Mouse (Mus musculus) gastrocnemius, postnatal 10 days (tissue): ENCODE data around the gene Frmd4a. TPM values are rescaled to one million over a fixed set of nuclear protein-coding genes. Genes with fewer than 3 reads are reported as not detected.
A peak's percentile ranks its signal among the peaks of the same experiment; 100 is the strongest.

Experiments used
- DNase-seq: peaks from one replicate; pipeline ENCODE4 v3.0.0; 2021; ENCODE audit warnings: mixed read lengths
- total RNA-seq, 2 experiments: library from RNA; stranded (reverse); gene quantifications; 2 replicates each; pipeline ENCODE4 v1.2.3; 2021

The Frmd4a gene
- total RNA-seq, 2 experiments from 2014 or later = 22.1 to 28.3 TPM

DNA sequence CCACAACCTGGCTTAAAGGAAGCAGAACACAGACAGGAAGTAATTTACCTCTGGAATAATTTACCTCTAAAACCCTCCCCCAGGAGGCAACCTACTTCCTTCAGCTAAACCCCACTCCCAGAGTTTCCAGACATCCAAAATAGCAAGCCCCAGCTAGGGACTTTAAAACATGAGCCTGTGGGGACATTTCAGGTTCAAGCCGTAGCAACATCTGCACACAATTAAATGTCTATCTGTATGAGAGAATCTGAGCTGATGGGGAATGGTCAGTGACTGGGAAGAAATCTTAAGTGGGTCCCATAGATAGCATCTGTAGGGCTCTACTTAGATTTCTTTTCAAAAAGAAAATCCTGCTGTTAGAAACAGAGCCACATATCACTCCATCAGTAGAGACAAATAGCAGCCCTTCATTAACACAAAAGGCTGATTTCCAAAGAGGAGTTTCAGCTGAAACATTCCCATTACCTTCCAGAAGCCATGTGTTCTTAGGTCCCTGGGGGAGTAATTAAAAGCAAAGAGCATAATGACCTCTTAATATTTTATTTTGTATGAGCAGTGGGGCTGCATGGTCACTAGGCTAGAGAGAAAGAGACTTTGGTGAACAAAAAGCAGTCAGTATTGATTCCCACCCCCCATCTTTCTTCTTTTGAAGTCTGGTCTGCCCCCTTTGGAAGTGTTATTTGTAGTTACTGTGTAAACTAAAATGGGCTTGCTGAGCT is 505.4 kb downstream of the Frmd4a start:
- no peak for DNase-seq

DNA sequence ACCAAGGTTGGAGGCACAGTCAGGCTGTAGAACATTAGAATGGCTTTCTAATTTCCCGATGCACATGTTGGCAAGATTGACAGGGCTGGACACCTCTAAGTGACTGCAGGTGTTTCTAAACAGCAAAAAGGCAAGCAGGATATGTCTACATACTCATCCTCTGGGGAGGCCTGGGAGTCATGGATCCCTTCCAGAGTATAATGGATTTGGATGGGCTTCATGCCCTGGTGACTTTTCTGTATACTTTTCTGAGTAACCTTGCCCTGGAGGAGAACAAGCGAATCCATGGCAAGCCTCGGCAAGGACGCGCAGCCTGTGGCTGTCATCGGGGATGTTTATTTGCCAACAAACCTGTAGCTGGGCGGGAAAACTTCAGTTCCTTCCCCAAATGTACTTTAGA is 509.6 kb downstream of the Frmd4a start:
- no peak for DNase-seq

DNA sequence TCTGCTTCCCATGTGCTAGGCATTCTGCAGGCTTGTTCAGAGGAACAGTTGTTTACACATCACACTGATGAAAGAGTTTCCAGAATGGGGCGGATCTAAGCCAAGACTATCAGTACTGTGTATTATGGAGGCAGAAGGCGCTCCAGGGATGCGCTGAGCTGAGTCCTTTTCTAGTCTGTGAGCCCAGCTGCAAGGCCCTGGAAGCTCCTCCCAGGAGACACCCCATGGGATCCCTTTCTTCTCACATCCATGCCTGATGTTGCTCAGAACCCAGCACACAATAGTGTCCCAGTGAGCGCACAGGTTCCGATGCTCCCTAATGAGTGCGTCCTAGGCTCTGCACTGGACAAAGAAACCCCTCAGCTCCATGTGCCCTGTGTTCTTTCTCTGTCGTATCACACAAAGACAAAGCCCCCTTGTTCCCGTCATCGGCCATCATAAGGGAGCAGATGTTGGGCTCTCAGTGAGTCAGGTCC is 511.8 kb downstream of the Frmd4a start:
- no peak for DNase-seq

DNA sequence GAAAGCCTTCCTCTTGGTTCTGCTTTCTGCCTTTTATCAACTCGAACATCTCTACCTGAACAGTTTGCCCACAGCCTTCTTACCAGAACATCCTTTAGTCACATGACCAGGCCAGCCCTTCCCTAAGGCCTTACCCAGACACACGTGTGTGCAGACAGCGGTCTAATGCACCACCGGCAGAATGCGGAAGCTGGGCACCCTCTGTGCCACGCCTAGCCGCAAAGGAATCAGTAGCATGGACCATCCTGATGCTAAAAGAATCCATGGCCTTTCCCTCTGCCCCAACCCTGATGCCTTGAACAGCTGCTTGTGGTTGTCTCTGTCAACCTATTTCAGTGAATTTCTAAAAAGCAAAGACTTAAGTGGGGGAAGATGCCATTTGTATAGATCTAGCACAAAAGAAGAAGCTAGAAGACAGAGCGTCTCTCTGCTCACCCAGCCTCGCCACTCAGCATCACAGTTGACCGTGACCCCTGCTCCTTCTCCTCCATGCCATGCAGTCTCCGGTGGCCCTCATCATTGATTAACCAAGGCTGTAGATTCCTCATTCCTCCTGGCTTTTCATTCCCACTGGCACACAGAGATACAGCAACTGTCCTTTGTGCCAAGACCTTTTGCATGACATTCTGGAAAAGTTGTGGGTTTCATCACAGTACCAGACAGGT is 514.1 kb downstream of the Frmd4a start:
- no peak for DNase-seq

DNA sequence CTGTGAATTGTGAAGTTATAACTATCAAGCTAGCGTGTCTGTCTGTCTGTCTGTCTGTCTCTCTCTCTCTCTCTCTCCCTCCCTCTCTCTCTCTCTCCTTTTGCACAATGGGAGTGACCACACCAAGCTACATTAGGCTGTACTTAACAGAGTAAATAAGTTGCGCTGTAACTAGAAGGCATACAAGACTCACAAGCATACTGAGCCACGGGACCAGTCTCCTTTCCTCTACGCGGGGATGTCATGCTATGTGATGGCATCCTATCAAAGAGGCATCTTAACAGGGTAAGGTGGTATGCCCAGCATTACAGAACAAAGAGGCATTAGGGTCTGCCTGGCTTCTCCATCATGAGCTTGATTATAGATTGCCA is 514.7 kb downstream of the Frmd4a start:
- DNase-seq = no peak

DNA sequence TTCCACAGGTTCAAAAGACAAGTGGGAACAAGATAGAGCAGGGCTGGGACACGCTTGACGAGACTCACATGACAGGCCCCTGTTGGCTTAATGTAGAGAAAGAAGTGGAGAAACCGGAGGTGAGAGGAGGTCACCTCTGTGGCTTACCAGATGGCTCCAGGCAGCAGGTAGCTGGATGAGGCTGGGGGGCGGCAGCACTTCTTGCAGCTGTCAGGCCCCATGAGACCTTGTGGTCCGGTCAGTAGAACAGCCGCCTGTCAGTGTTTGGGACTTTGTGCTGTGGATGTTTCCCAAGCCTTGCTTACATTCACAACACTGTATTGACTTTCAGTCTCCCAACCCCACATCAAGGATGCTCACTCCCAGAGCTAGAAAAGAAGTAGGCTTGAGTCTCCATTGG is 515.4 kb downstream of the Frmd4a start:
- DNase-seq = no peak

DNA sequence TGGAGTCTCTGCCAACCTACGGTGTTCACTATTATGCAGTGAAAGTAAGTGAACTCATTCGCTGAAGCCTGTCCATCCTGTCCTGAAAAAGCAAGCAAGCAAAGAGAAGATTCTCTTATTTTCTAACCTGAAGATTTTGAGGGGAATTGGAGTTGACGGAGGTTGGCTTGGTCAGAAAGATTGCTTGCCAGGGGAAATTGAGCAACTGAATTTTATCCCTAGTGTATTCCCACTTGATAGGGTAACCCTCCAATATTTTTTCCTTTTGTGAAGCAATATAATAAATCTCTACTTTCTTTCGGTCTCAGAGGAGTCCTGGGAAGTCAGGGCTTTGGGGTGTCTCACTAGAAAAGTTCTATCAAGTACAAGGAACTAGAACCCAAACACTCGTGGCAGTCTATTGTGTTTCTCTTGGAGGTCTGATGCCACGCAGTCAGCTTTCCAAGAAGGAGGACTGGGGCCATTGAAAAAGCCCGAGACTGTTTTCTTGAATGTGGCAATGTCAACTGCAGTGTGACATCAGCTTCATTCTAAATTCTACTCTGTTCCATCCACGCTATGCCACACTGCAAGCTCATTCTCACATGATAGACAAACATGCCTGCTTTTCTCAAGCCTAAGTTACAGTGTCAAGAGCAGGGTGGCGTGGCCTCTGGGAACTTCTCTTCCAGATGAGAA is 517.8 kb downstream of the Frmd4a start:
- no peak for DNase-seq

DNA sequence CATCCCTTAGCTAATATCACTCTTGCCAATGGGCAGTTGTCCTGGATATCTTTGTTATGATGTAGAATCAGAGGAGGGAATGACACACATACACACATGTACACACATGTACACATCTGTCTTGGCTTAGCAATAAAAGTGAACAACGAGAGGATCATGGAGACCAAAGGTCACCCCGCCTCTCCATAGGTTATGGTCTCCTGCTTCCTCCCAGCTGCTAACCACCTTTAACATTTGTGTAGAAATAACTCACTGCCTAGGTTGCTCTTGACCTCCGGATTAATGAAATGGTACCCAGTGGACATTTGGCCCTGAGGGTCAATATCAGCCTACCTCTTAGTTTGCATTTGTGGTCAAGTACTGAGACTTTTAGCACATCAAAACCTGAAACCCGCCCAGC is 523.8 kb downstream of the Frmd4a start:
- DNase-seq = no peak

DNA sequence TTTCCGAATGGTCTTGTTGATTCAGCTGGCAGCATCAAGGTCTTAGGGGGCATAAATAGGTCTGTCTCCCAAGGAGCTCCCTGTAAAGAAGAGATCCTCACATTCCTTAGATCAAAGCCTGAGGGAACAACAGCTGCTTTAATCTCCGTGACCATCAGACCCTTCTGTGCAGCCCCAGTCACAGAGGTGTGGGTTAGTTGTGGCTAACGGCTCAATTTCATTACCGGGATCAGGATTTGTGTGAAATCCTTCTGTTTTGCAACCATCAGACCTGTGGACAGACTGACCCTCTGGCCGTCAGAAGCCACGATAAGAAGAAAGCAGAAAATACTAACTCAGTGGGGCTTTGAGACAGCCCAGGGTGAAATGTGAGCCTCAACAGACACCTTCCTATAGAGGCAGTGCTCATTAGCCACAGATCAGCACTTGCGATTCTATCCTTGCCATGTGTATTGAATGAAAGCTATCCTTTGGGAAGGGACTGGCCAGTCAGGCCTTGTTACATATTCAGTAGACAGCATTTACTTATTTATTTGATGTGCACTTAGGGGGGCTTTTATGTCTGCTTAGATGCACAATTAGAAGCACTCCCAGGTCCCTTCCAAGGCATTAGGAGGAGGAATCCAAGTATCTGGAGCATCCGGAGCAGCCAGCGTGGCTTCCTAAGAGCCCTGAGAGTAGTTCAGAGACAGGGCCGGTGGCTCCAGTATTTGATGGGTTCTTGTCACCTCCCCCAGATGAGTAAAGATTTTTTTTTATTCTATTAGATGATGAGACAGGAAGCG is 524.5 kb downstream of the Frmd4a start:
- DNase-seq = no peak

DNA sequence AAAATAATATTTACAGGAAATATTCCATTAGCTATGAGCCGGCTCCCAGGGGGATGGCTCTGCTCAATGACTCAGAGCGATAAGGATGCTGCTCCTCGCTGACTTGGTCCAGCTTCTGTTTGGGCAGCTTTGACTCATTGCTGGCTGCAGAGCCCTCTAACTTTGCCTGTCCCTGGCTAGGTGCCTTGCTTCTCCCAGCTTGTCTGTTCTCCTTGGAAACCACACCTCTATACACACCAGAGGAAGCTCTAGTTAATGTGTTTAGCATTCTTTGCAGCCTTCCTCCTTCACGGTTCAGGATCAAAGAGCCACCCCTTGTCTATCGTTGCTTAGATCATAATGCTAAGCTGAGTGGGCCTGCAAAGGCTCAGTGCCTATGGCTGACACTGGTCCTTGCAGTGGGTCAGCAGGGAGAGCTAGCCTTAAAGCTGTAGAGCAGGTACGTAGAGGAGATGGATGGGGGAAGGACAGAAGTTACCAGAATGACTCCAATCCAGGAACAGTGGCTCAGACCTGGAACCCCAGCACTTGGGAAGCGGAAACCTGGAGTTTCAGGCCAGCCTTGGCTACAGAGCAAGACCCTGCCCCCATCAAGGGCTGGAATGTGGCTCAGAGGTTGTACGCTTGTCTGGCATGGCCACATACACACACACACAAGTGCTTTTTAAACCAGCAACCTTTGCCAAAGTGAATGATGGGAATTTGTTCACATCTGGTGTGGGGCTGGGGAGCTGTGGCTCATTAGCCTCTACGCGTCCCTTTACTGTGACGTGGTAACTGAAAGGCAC is 525.3 kb downstream of the Frmd4a start:
- peak; percentile 49 for DNase-seq

DNA sequence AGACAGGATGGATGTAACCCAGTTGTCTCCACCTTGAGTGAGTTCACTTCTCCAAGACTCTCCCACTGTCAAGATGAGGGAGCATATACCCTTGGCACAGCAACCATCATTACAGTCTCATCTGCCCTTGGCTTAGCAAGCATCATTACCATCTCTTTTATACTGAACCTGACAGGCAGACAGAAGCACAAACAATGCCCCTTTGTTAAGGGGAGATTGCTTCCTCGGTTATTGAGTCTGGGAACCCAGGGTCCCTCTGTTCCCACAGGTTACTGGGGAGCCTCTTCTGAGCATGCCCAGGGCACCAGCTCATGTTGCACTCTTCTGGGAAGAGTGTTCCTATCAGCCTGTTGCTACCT is 525.9 kb downstream of the Frmd4a start:
- no peak for DNase-seq

DNA sequence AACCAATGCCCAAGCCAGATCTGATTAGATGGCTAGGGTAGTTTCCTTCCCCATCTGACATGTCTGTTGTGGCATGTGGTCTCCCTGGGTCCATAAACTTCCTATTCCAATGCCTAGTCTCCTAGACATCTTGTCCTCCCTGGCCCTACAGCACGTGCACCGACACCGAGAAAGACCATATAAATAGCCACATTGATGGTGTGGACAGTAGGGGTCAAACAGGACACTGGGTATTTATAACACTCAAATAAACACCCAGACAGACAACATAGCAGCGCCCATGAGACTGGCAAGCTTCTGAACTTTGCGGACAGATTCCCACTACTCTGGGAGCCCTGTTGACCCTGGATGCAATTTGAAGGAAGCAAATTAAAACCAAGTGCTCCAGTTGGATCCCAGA is 526.8 kb downstream of the Frmd4a start:
- DNase-seq = no peak

DNA sequence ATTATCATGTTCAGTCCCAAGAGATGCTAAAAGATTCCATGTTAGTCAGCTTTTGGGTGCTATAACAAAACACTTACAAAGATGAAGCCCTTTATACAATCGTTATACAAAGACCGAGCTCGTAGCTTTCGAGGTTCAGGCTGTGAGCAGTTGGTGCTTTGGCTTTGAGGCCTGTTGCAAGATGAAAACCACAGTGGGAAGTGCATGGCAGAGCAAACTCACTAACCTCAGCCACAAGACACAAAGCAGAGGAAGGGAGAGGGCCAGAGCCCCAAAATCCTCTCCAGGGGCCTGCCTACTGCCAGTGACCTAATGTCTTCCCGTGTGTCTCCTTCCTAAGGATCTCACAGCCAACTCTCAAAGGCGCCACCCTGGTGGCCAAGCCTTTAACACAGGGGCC is 527.7 kb downstream of the Frmd4a start:
- DNase-seq = no peak

DNA sequence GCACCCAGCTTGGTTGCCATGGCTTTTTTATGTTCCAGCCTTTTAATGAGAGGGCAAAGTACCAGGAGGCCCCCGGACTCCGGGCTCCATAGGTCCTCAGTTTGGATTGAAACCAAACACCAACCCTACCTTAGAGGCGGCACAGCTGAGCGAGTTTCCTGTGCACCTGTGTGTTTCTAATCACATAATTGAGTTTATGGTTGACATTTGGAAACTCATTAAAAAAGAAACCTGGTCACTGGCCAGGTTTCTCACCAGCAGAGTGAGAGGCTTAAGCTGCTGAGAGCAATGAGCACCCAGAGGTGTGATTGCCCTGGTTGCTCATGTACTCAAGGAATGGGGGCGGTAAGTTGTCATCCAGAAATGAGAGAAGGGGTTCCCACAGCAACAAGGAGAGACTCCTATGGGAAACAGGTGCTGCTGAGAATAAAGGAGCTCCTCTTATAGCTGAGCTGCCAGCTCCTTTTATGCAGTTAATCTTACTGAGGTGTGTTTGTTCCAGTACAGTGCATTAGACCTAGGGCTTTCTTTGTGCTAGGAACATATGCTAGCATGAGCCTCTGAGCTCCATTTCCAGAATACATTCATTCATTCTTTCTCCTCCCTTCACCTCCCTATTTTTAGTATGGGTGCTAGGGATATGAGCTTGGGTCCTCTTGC is 529.6 kb downstream of the Frmd4a start:
- no peak for DNase-seq

DNA sequence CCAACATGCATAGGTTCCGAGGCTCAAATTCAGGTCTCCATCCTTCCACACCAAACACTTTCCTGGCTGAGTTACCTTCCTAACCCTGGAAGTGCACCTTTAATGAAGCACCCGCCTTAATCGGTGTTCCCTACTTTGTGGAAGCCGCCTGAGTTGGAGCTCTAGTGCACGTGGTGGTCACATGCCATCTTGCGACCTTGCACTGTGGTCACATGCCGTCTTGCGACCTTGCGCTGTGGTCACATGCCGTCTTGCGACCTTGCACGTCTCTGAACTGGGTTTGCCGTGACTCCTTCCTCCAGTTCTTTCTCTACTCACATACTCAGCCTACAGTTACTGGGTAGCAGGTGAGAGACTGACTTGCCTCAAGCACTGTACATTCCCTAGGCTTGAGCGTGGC is 531.8 kb downstream of the Frmd4a start:
- DNase-seq = no peak

DNA sequence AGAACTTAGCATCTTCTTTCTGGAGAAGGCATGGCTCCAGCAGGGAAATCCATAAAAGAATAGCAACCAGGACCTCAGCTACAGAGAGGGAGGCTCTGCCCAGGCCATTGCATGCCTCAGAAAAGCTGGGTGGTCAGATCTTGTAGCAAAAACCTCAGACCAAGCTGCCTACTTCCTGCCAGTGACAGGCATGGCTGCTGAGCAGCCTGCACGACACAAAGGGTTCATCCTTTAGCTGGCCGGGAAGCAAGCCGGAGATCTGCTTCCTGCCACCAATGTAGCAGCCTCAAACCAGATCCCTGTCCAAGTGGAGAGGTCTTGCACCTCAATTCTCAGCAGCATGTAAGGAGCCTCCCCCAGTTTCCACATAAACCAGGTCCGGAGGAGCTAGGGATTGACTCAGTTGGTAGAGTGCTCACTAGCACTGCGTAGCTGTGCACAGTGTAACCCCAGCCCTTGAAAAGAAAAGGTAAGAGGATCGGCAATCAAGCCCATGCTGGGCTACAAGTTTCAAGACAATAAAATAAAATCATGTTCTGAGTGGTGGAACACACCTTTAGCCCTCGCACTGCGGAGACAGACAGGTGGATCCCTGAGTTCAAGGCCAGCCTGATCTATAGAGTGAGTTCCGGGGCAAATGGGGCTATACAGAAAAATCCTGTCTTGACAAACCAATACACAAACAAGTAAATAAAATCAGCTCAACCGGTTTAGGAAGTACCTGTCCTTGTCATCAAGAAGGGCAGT is 532.7 kb downstream of the Frmd4a start:
- DNase-seq = no peak

DNA sequence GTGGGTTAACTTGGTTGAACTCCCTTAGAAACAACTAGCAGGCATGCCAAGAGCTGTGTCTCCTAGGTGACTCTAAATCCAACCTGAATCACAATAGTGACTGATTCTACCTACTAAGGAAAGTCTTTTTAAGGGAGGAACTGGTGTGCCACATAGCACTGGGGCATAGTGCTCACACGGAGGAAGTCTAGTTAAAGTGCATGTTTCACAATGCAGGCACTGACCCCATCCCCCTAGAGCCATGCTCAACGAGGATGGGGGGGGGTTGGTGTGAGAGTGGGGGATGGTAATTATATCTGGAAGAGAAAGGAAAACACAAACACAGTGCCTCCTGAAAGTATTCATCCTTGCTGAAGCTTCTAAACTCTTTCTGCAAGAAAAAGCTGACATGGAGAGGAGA is 533.9 kb downstream of the Frmd4a start:
- no peak for DNase-seq

DNA sequence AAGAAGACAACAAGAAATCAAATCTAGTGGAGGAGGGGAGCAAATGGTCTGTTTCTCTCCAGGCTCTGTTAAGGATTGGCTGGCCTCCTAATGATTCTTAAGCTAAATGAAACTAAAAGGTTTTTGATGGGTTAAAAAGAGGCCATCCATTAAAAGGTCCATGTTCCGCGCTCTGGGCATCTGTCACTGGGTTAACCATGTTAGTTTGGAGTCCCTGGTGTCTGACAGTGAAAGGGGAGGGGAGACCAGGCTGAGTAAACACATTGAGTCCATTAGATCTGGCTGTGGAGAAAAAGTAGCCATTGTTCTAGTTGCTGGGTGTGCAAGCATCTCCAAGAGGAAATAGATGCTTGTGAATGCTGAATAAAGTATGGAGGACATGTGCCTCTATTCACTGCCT is 534.3 kb downstream of the Frmd4a start:
- DNase-seq = no peak

DNA sequence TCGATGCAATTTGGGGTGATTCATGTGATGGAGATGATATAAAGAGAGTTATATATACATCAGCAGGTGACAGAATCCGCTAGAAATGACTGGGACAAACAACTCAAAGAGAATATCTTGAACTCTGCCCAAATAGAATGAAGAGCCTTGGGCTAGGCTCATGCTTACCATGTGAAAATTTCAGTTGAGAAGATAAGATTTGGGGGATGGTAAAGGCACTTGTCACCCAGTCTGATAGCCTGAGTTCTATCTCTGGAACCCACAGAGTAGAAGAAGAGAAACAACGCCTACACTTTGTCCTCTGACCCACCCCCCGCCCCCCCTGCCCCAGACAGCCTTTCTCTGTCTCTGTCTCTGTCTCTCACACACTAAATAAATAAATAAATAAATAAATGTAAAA is 535.0 kb downstream of the Frmd4a start:
- DNase-seq = no peak

DNA sequence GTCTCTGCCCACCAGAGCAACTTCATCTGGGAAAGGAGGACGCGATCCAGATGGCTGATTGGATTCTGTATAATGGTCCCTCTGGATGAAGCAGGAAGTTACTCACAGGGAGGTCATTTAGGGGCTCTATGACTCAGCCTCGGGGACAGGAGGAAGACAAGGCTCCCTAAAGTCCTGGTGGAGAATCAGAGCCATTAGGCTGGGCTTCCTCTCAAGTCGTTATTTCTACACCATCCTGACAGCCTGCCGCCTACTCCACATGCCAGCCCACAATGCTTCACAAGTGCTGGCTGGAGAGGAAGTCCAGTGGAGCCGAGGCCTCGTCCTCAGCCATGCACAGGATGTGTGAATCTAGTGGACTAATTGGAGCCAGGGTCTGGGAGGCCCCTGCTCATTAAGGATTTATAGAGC is 537.7 kb downstream of the Frmd4a start:
- no peak for DNase-seq

DNA sequence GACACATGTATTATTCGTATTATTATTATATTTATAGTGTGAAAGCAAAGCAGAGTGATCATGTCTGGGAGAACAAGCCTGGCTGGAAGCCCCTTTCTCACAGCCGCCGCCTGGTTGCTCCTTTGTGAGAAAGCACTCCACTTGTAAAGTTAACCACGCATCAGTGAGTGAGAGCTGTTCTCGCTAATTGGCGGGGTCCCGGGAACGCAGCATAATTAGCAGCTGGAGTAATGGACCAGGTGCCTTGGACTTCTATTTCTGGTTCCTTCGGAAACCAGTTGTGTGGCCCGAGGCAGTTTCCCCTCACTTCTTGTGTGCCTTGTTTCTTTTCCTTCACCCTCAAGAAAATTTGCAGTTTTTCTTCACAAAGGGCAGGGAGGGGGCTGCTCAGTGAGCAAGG is 538.7 kb downstream of the Frmd4a start:
- no peak for DNase-seq
